Mouse (Mus musculus): ENCODE results near the gene Cat.

Gene Cat

GRCm38 (mm10) chr2:103476657-103477056 is 8.3 kb downstream of the Cat start:
- DNase-seq, result no peak

DNA sequence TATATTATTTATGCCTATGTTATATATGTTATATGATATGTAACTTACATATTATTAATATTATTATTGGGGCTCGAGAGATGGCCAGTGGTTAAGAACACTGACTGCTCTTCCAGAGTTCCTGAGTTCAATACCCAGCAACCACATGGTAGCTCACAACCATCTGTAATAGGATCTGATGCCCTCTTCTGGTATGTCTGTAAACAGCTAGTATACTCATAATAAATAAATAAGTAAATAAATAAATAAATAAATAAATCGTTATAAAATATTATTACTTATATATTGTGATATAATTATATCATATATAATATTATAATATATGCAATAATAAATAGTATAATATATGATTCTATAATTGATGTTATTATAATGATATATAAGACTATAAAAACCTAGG is 8.8 kb downstream of the Cat start:
- DNase-seq, result no peak

DNA sequence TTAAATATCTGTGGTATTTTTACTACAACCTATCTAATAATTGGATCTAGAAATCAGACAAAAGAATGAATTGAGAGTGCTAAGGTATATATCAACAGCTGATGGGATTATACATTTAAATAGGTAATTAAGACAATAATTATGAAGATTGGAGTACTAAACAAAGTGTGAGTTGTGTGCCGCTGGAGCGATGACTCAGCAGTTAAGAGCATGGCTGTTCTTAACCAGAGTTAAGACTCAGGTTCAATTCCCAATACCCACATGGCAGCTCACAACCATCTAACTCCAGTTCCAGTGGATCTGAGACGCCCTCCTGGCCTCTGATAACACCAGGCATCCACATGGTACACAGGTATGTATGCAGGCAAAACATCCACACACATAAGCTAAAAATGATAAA is 11.6 kb downstream of the Cat start:
- no peak for DNase-seq

GRCm38 (mm10) chr2:103466984-103467588 is 17.9 kb downstream of the Cat start:
- DNase-seq, result peak; percentile 70

GRCm38 (mm10) chr2:103466272-103466671 is 18.7 kb downstream of the Cat start:
- no peak for DNase-seq

DNA sequence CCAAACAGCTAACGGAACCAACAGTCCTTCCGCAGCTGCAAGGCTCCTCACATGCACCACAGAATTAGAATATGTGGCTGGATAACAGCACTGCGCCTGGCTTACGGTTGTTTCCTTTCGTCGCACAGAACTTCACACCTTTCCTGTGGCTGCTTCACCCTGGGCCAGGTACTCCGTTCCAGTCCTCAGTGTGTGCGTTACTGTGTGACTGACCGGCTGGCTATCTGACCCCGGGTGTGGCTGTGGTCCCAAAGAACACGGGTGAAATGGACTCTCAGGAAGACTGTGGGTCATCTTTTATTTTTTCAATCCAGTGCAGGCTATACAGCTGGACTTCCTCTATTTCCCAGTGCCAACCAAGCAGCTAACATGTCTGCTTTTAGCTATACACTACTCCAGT is 19.5 kb downstream of the Cat start:
- DNase-seq, result no peak

- DNase-seq, result no peak
These were observed 20.4 kb downstream of the Cat start for GRCm38 (mm10) chr2:103464524-103464923.

- no peak for DNase-seq
These were observed 22.2 kb downstream of the Cat start for GRCm38 (mm10) chr2:103462746-103463145.

GRCm38 (mm10) chr2:103461743-103462142 is 23.2 kb downstream of the Cat start:
- DNase-seq, result no peak

DNA sequence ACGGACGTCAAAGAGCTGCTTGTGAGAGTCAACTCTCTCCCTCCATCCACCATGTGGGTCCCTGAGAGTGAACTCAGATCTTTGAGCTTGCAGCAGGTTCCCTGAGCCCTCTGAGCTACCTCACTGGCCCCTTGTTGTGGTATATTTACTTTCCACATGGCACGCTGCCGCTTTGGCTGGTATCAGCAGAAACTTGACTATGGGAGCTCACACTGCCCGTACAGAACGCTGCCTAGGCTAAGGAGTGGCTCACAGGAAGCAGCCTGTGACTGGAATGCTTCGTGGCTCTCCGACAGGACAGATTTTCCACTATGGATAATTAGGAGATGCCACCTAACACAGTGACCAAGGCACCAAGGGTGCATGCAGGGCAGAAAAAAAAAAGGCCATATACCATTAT is 23.8 kb downstream of the Cat start:
- no peak for DNase-seq

- no peak for DNase-seq
These were observed 25.9 kb downstream of the Cat start for GRCm38 (mm10) chr2:103459069-103459468.

DNA sequence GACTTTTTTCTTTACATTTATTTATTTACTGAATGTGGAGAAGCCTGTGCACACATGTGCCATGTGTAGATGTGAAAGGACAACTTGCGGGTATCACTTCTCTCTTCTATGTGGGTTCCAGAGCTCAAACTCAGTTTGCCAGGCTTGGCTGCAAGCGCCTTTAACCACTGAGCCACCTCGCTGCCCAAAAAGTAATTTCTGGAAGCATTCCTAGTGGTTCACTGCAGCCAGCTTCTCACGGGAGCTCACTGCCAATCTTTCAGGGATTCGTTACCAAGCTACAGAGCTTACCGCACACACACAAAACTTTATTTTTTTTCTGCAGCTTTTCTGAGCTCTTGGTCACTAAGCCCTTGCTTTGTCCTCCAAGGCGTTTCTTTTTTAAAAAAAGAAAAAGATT is 27.3 kb downstream of the Cat start:
- DNase-seq, result no peak

DNA sequence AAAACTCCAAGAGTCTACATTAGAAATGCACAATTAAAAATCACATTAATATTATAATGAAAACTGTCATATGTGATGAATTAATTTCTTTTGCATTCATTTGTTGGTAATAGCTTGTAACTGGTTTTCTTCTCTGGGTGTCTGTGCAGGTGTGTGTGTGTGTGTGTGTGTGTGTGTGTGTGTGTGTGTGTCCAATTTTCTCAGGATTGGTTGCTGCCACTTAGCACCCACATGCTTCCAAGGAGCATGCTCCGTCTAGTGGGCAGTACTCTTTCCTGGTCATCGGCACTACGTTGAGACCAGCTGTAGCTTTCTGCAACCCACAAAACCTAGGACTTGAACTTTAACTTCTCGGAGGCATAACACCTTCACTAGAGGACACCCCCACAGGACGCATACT is 27.9 kb downstream of the Cat start:
- no peak for DNase-seq

DNA sequence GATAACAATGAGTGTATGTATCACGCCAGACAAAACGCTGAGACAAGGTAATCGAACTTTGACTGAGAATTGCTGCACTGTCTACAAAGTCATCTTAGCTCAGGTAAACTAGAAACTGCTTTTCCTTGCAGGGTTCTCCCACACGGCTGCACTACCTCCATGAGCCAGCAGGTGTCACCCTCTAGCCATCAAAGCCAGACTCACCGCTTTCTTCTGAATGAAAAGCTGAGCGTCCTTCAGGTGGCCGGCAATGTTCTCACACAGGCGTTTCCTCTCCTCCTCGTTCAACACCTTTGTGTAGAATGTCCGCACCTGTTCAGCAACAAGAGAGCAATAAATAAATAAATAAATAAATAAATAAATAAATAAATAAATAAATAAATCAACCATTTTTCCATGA is 28.3 kb downstream of the Cat start:
- DNase-seq, result peak; percentile 89

DNA sequence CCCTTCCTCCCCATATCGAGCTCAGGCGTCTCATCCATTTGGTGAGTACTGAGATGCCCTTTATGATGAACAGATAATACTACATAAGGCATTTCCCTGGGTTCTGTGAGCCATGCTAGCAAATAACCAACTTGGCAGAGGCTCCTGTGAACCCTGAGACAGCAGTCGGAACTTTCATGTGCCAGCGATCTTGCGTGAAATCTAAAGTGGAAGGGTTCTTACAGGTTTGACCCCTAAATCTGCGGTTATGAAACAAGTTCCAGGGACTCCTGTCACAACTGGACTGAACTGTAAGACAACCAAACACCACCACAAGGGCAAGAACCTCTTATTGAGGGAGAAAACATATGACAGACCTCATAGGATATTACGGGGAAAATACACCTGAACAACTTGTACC is 29.2 kb downstream of the Cat start:
- DNase-seq, result no peak

DNA sequence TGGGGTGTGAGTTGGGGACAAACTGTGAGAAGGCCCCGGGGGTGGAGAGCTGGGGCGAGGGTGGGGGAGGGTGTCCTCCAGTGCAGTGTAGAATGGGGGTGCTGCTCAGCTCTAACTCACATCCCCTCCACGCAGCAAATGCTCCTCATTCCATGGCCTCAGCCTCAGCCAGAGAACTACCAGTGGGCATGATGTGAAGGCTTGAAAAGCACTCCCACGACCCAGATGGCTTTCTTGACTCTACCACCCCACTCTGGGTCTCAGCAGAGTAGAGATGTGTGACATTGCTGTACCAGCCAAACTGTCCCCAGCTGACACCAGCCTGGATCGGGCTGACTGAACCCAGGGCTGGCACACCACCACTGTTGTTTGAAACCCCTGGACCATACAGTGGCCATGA is 32.4 kb downstream of the Cat start:
- no peak for DNase-seq

DNA sequence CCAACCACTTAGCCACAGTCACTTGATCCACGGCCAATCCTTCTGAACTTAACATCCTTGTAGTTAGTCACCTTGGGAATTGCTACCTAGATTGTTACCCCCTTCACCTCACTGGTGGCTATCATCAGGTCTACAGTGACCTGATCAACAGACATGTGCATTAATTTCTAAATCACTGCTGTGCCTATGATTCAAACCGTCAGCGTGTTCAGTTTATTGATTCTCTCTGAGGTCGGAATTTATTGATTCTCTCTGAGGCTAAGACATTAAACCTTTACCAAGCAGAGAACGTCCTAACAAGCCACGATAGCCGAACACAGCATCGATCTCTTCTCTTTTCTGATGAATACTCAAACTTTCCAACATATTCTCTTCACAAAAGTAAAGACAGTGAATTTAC is 34.7 kb downstream of the Cat start:
- no peak for DNase-seq

DNA sequence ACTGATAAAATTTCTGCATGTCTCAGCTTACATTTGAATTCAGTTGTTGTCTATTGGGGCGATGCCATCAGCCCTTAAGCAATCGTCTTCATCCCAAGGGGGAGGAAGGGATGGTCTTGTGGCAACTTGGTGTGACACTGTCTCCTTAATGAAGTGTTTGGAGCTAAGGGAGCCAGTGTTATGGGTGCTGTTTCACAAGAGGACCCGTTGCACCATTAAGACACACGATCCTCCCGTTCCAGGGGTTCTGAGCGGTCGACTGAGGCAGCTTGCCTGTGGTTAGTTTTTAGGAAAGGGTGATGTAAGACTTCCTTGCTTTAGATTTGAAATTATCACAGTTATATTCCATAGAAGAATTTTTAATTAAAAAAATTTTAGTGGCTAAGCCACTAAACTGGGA is 35.1 kb downstream of the Cat start:
- DNase-seq, result no peak

- DNase-seq, result no peak
These were observed 35.9 kb downstream of the Cat start for GRCm38 (mm10) chr2:103448947-103449560.

DNA sequence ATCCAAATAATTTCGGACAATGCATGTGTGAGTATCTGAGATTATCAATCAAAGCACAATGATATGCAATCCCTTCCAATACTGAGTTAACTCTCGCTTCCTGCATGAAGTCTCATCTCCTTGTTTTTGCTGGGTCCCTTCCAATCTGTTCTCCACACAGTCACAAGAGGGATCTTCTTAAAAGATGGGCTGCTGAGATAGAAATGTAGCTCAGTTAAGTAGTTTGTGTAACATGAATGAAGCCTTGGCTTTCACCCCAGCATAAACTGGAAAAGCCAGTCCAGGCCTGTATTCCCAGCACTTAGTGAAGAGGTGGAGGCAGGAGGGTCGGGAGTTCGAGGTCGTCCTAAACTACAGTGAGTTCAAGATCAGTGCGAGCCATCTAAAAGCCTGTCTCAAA is 38.6 kb downstream of the Cat start:
- no peak for DNase-seq

DNA sequence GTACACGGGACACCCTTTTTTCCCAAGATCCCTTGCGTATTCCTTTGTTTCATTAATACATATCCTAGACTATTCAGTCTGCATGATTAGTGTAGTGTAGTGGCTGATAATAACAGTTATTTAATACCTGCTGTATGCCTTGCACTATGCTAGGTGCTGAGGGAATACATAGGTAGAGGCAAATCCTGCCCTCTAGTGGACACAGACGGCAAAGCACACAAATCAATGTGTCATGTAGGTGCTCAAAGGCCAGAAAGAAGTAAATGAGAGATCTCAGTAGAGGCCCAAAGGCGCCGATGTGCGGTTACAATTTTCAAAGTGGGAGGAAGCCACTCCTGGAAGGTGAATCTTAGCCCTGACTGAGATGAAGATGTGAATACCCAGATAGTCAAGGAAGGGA is 39.2 kb downstream of the Cat start:
- peak; percentile 73 for DNase-seq

- DNase-seq, result peak; percentile 83
These were observed 45.2 kb downstream of the Cat start for GRCm38 (mm10) chr2:103439710-103440109.

- DNase-seq, result no peak
These were observed 45.8 kb downstream of the Cat start for GRCm38 (mm10) chr2:103439071-103439622.

DNA sequence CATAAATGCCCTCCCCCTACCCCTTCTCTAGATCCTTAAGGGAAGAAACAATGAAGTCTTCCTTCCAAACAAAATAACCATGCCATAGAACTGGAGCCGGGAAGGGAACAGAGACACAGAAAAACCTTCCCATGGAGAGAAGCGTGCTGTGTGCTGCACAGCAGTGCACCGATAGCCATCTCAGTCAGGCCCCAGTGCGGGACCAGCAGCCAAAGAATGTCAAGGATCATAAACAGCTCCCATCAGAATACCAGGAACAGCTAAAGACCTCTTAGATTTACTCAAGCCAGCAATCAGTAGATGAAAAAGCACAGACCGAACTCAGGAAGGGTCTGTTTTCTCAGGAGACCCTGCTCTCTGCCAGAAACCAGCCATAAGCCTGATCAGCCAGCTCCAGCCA is 48.4 kb downstream of the Cat start:
- no peak for DNase-seq

DNA sequence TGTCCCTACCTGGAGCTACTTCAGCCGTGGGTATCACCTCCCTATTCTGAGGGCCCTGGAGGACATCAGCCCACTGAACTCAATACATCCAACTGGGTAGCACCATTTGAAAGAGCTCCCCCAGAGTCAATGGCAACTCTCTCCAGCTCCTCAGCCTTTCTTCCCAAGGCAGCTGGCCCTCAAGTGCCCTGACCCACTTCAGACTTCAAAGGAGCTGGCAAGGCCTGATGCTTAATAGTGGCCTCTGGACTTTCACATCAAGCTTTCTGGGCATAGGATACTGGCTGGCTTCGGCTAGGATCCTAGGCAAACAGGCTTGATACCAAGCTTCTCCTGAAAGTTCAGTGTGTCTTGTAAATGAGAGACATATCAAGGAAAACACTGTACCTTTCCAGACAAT is 49.9 kb downstream of the Cat start:
- no peak for DNase-seq

Measured in kidney, adult 18-20 months (tissue).